Mouse (Mus musculus) heart, embryonic 12.5 days (tissue): Measurements from ENCODE around the gene Fmnl1. TPM values are rescaled to one million over a fixed set of nuclear protein-coding genes. Genes with fewer than 3 reads are reported as not detected.

Experiments
- ATAC-seq: fragments of 200-750 bp; cut with Nextera tagmentation; 2 replicates; pipeline ENCODE4 v1.8.0; 2017; ENCODE audit warnings: moderate TSS enrichment, moderate library complexity; ENCODE audit not compliant: insufficient number of reproducible peaks, low FRiP score
- H3K27ac ChIP-seq: fragments of 300-500 bp; sonication (generic); 2 replicates; pipeline ENCODE4 v1.5.1; 2016; ENCODE audit warnings: mild to moderate bottlenecking, moderate library complexity; ENCODE audit not compliant: poor library complexity, severe bottlenecking
- H3K27me3 ChIP-seq: fragments of 300-500 bp; sonication (generic); replicated peaks from 2 replicates; pipeline ENCODE4 v1.6.1; 2016; ENCODE audit warnings: mild to moderate bottlenecking, moderate library complexity
- H3K36me3 ChIP-seq: fragments of 300-500 bp; sonication (generic); 2 replicates; pipeline ENCODE4 v1.6.1; 2016; ENCODE audit warnings: mild to moderate bottlenecking, moderate library complexity
- H3K4me1 ChIP-seq: fragments of 300-500 bp; sonication (generic); replicated peaks from 2 replicates; pipeline ENCODE4 v1.6.1; 2016; ENCODE audit warnings: mild to moderate bottlenecking
- H3K4me2 ChIP-seq: fragments of 300-500 bp; sonication (generic); 2 replicates; pipeline ENCODE4 v1.6.1; 2016; ENCODE audit warnings: mild to moderate bottlenecking, moderate library complexity
- H3K4me3 ChIP-seq: fragments of 300-500 bp; sonication (generic); 2 replicates; pipeline ENCODE4 v1.5.1; 2016; ENCODE audit warnings: mild to moderate bottlenecking
- H3K9ac ChIP-seq: fragments of 300-500 bp; sonication (generic); 2 replicates; pipeline ENCODE4 v1.6.1; 2016; ENCODE audit warnings: mild to moderate bottlenecking, moderate library complexity
- H3K9me3 ChIP-seq: fragments of 300-500 bp; sonication (generic); replicated peaks from 2 replicates; pipeline ENCODE4 v1.6.1; 2016; ENCODE audit warnings: mild to moderate bottlenecking, moderate library complexity
- WGBS: fragments of 180-500 bp; shearing (Covaris S2); methylation state at CpG from one replicate; pipeline ENCODE4 v1.1.7; 2016; 5-methylcytosine and 5-hydroxymethylcytosine counted together
- polyA plus RNA-seq: library from polyadenylated mRNA; unstranded; fragments of >200 nt; fragmentation: Nextera tagmentation; extraction: Ambion mirVana; gene quantifications from 2 replicates; pipeline ENCODE4 v1.2.1, GENCODE M21; 2016

Fmnl1 gene
- polyA plus RNA-seq, 1 experiment from 2014 or later, result 1.7 TPM

- Histone ChIP-seq H3K27ac (no peak overlapping the region), H3K9ac (no peak overlapping the region), H3K4me2 (no peak overlapping the region), H3K4me1 (peaks cover 57% of the 10 kb centered on the region), H3K4me3 (no peak overlapping the region), H3K27me3 (no peaks in the 10 kb centered on the region), H3K9me3 (no peaks in the 10 kb centered on the region), H3K36me3 (no peaks in the 10 kb centered on the region)
- no peak for ATAC-seq
- 80% methylated on average over 4 of the region's 4 CpGs for WGBS
These were observed 73.9 kb downstream of the Fmnl1 start for GRCm38 (mm10) chr11:103244856-103245255.

- Histone ChIP-seq H3K4me2 (peak overlapping the region; percentile 7; the same call in 1 of the 2 replicates), H3K4me3 (no peak overlapping the region), H3K4me1 (peaks cover 46% of the 10 kb centered on the region), H3K9me3 (no peaks in the 10 kb centered on the region), H3K36me3 (no peaks in the 10 kb centered on the region), H3K27ac (peak overlapping the region; percentile 61), H3K9ac (0 out of 2 replicates have a peak overlapping the region, but pooled peaks have one; percentile 15), H3K27me3 (no peaks in the 10 kb centered on the region)
- WGBS, result 59% methylated on average over 10 of the region's 10 CpGs
- no peak; the same call in 1 of the 2 replicates for ATAC-seq
These were observed 75.3 kb downstream of the Fmnl1 start for GRCm38 (mm10) chr11:103246081-103246730.

GRCm38 (mm10) chr11:103246731-103247290, 75.9 kb downstream of the Fmnl1 start:
- Histone ChIP-seq H3K4me1 (peaks cover 45% of the 10 kb centered on the region), H3K4me2 (peak overlapping the region; percentile 7; the same call in 1 of the 2 replicates), H3K27ac (peak overlapping the region; percentile 61), H3K36me3 (no peaks in the 10 kb centered on the region), H3K9me3 (no peaks in the 10 kb centered on the region), H3K4me3 (no peak overlapping the region), H3K9ac (0 out of 2 replicates have a peak overlapping the region, but pooled peaks have one; percentile 15), H3K27me3 (no peaks in the 10 kb centered on the region)
- no peak; the same call in 1 of the 2 replicates for ATAC-seq
- 33% methylated on average over 4 of the region's 4 CpGs for WGBS

GRCm38 (mm10) chr11:103247504-103248177, 76.7 kb downstream of the Fmnl1 start:
- Histone ChIP-seq H3K27ac (peak overlapping the region; percentile 74), H3K9me3 (no peaks in the 10 kb centered on the region), H3K4me3 (no peak overlapping the region), H3K36me3 (no peaks in the 10 kb centered on the region), H3K27me3 (no peaks in the 10 kb centered on the region), H3K4me1 (peaks cover 51% of the 10 kb centered on the region), H3K9ac (no peak overlapping the region), H3K4me2 (peak overlapping the region; percentile 31)
- 47% methylated on average over 11 of the region's 11 CpGs for WGBS
- ATAC-seq, result peak; percentile 62; the same call in 1 of the 2 replicates

Other genes starting within 250 kb of the Fmnl1 start
- 6.4 and 8.6 TPM in 2 replicates for gene Kif18b, start 246.0 kb upstream of the Fmnl1 start, polyA plus RNA-seq
- gene C1ql1, start 224.4 kb upstream of the Fmnl1 start, polyA plus RNA-seq, result 0.87 and 1.4 TPM in 2 replicates
- 46.9 and 50.4 TPM in 2 replicates for gene Nmt1, start 142.9 kb upstream of the Fmnl1 start, polyA plus RNA-seq
- gene Dcakd, start 142.8 kb upstream of the Fmnl1 start, polyA plus RNA-seq, result 94.1 and 95.2 TPM in 2 replicates
- 5.8 and 6.6 TPM in 2 replicates for gene Plcd3, start 69.4 kb upstream of the Fmnl1 start, polyA plus RNA-seq
- gene Acbd4, start 69.4 kb upstream of the Fmnl1 start, polyA plus RNA-seq, result 13.5 and 13.8 TPM in 2 replicates
- 2.8 and 3.0 TPM in 2 replicates for gene Hexim1, start 54.9 kb upstream of the Fmnl1 start, polyA plus RNA-seq
- 7.8 and 8.4 TPM in 2 replicates for gene Hexim2, start 38.7 kb upstream of the Fmnl1 start, polyA plus RNA-seq
- gene 1700023F06Rik, start 37.5 kb downstream of the Fmnl1 start, polyA plus RNA-seq, result 0.17 TPM in 1 of 2 replicates, not detected in the other
- gene Spata32, start 47.3 kb downstream of the Fmnl1 start, polyA plus RNA-seq, result not detected in 2 replicates
- gene Map3k14, start 96.4 kb downstream of the Fmnl1 start, polyA plus RNA-seq, result 2.0 and 2.6 TPM in 2 replicates
- 6.7 and 8.9 TPM in 2 replicates for gene Arhgap27, start 192.6 kb downstream of the Fmnl1 start, polyA plus RNA-seq
- 7.4 and 7.5 TPM in 2 replicates for gene Plekhm1, start 241.6 kb downstream of the Fmnl1 start, polyA plus RNA-seq